Mouse (Mus musculus) thymus, postnatal 36 days (tissue): Measurements from ENCODE around the gene 4632433K11Rik.
A peak's percentile ranks its signal among the peaks of the same experiment; 100 is the strongest.

Experiments
- DNase-seq, 2 experiments: peaks; one replicate each; pipeline ENCODE4 v3.0.0; 2022; ENCODE audit warnings: mixed read lengths in 2 of 2

The 4632433K11Rik gene

GRCm38 (mm10) chr7:5020000-5020681 lies 13.8 kb upstream of the 4632433K11Rik start, which contains the start of the genes Zfp865 and Ccdc106:
Zfp865 (plus strand) TSS chr7:5020376.
Ccdc106 (plus strand) TSS chr7:5020553.
- peak; percentile 99 to 100 for DNase-seq

- no peak for DNase-seq
Observed at GRCm38 (mm10) chr7:5020685-5021084, 13.2 kb upstream of the 4632433K11Rik start.

- peak in 1 of 2 experiments; percentile 15 for DNase-seq
Observed at GRCm38 (mm10) chr7:5021197-5021596, 12.7 kb upstream of the 4632433K11Rik start.

- DNase-seq, result no peak
Observed at GRCm38 (mm10) chr7:5029543-5029942, 4.4 kb upstream of the 4632433K11Rik start.

- no peak for DNase-seq
Observed at GRCm38 (mm10) chr7:5029946-5030345, 4.0 kb upstream of the 4632433K11Rik start.

GRCm38 (mm10) chr7:5030554-5031275 lies 3.2 kb upstream of the 4632433K11Rik start:
- DNase-seq, result peak in 1 of 2 experiments; percentile 19

- no peak for DNase-seq
Observed at GRCm38 (mm10) chr7:5031496-5031895, 2.4 kb upstream of the 4632433K11Rik start.

GRCm38 (mm10) chr7:5035628-5036027 lies 1.7 kb downstream of the 4632433K11Rik start:
- DNase-seq, result no peak

- DNase-seq, result no peak
Observed at GRCm38 (mm10) chr7:5036136-5036535, 2.2 kb downstream of the 4632433K11Rik start.

GRCm38 (mm10) chr7:5037026-5037425 lies 3.1 kb downstream of the 4632433K11Rik start:
- no peak for DNase-seq

GRCm38 (mm10) chr7:5037467-5037866 lies 3.5 kb downstream of the 4632433K11Rik start:
- DNase-seq, result no peak

- DNase-seq, result peak; percentile 94 to 95
Observed at GRCm38 (mm10) chr7:5038109-5038732, 4.3 kb downstream of the 4632433K11Rik start, which contains the start of gene Zfp784. Zfp784 (minus strand) TSS chr7:5038446.

- no peak for DNase-seq
Observed at GRCm38 (mm10) chr7:5038940-5039339, 5.0 kb downstream of the 4632433K11Rik start.

GRCm38 (mm10) chr7:5044981-5045380 lies 11.1 kb downstream of the 4632433K11Rik start:
- DNase-seq, result no peak

- DNase-seq, result no peak
Observed at GRCm38 (mm10) chr7:5046112-5046511, 12.2 kb downstream of the 4632433K11Rik start.

GRCm38 (mm10) chr7:5047313-5047712 lies 13.4 kb downstream of the 4632433K11Rik start:
- no peak for DNase-seq

GRCm38 (mm10) chr7:5051193-5052192 lies 17.6 kb downstream of the 4632433K11Rik start, which contains the start of gene Zfp580:
Zfp580 (plus strand) TSS chr7:5051538.
- peak; percentile 61 to 62 for DNase-seq

- DNase-seq, result no peak
Observed at GRCm38 (mm10) chr7:5052438-5052837, 18.5 kb downstream of the 4632433K11Rik start.

GRCm38 (mm10) chr7:5052931-5053343 lies 19.0 kb downstream of the 4632433K11Rik start:
- no peak for DNase-seq

- no peak for DNase-seq
Observed at GRCm38 (mm10) chr7:5053456-5054179, 19.7 kb downstream of the 4632433K11Rik start.

- no peak for DNase-seq
Observed at GRCm38 (mm10) chr7:5056651-5057263, 22.8 kb downstream of the 4632433K11Rik start.
